Mouse (Mus musculus): ENCODE data around the gene Mindy4.

DNA sequence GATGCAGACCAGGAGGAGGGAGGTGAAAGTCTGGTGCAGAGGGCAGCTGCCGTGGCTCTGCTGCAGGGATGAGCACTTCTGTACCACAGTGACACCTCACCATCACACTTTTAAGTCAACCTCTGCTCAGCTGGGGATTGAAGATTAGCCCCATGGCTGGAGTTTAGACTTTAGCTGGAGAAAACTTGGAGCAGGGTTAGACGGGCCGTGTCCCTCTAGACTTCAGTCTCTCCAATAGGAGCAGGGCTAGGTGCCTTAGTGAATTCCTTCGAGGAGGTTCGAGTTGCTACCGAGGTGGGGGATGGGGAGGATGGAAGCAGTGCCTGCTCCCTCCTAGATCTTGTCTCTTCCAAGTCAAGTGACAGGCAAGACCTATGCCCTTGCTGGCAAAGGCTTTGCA is 134.9 kb downstream of the Mindy4 start:
- TF ChIP-seq CTCF (IDR thresholded peaks at IDR 0.05; ENCODE audit: extremely low read depth, insufficient read depth, insufficient read length, insufficient replicate concordance), result no peak
- TF ChIP-seq POLR2A (IDR thresholded peaks at IDR 0.05; ENCODE audit: low read depth, low read length), result no peak
